Mouse (Mus musculus) CH12.LX (cell line): ENCODE results near the gene Lcn6.

Experiments used
- MAX ChIP-seq: IDR thresholded peaks from 2 replicates; pipeline ENCODE4 v1.6.1; 2011; ENCODE audit warnings: low read length, improper control_type of control experiment
- POLR2A ChIP-seq: IDR thresholded peaks from 2 replicates; pipeline ENCODE4 v1.6.1; 2011; ENCODE audit warnings: low read depth, mild to moderate bottlenecking, improper control_type of control experiment, low read length

- TF ChIP-seq POLR2A (no peak), MAX (no peak)
These were observed 27.1 kb downstream of the Lcn6 start for GRCm38 (mm10) chr2:25703706-25704105.
